Mouse (Mus musculus): Measurements from ENCODE around the gene Ntrk2.

- no peak for TF ChIP-seq POLR2A (IDR thresholded peaks at IDR 0.05; ENCODE audit: borderline replicate concordance, extremely low read depth, insufficient read depth, insufficient read length, poor library complexity, severe bottlenecking)
- TF ChIP-seq CTCF (IDR thresholded peaks at IDR 0.05; ENCODE audit: borderline replicate concordance, extremely low read depth, insufficient read depth, insufficient read length): no peak
These were observed 289.5 kb downstream of the Ntrk2 start for GRCm38 (mm10) chr13:59095811-59096391.
